Mouse (Mus musculus): ENCODE results near the gene Hmbs. TPM values are rescaled to one million over a fixed set of nuclear protein-coding genes. Genes with fewer than 3 reads are reported as not detected.
"Not testable (repeated sequence)": the region's sequence is repeated elsewhere in the genome, so short reads cannot be mapped to it uniquely, and the experiment has no call there.

Hmbs gene
- polyA plus RNA-seq, 1 experiment from 2014 or later = 291 TPM

DNA sequence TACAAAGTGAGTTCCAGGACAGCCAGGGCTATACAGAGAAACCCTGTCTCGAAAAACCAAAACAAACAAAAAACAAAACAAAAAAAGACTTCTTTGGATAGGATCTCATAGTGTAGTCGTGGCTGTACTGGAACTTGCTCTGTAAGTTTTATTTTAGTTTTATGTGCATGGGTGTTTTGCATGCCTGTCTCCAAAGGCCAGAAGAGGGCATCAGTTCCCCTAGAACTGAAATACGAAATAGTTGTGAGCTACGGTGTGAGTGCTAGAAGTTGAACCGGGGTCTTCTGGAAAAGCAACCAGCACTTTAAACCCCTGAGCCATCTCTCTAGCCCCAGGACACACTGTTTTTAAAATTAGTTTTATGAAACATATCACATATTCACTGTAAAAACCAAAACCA is 5.5 kb downstream of the Hmbs start:
- peaks cover 23% of the 10 kb centered on the region for H3K4me1 ChIP-seq (ENCODE audit: control insufficient read depth, insufficient read depth, low read length)
- H3K9ac ChIP-seq (ENCODE audit: low read depth, low read length) = no peak overlapping the region
- H3K4me2 ChIP-seq = peak overlapping the region; percentile 21; the same call in 1 of the 2 replicates
- peaks cover 7% of the 10 kb centered on the region for H3K36me3 ChIP-seq (ENCODE audit: control insufficient read depth, insufficient read depth, low read length)
- no peaks in the 10 kb centered on the region for H3K27me3 ChIP-seq (ENCODE audit: control insufficient read depth, insufficient read depth, low read length)
- no peak overlapping the region for H3K27ac ChIP-seq (ENCODE audit: low read depth, low read length)
- no peaks in the 10 kb centered on the region for H3K9me3 ChIP-seq (replicated peaks; ENCODE audit: control insufficient read depth, low read length)
- 85% methylated on average over 5 of the region's 5 CpGs for WGBS (ENCODE audit: insufficient replicate concordance)
- no peak for ATAC-seq (replicated peaks; ENCODE audit: insufficient number of reproducible peaks, low FRiP score, low TSS enrichment)
- H3K4me3 ChIP-seq (ENCODE audit: low read depth, low read length) = peak overlapping the region; percentile 16; the same call in 1 of the 2 replicates

DNA sequence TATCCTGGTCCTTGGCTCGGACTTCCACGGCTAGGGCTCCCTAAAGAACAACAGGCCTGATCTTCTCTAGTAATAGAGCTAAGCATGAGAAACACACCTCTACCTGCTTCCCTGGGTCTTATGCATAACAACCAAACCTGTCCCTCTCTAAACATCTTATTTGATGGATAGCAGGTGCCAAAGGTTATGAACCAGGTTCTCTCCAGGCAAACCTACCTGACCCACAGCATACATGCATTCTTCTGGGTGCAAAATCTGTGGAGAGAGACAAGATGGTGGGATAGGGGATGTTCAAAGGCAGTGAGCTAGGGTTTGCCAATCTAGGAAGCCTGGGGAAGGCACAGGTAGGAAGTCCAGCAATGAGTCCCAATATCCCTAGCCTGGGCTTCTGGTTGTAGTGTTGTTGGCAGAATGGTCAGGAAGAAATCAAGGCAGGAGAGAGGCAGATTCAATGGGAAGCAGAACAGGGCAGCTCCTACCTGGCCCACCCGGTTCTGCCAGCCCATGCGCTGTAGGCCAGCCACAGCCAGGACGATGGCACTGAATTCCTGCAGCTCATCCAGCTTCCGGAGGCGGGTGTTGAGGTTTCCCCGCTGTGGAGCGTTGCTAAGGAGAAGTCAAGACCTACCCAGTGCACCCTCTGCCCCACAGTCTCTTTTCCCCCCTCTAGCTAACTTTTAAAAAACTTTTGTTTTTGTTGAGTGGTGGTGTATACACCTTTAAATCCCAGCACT is 6.4 kb downstream of the Hmbs start:
- H3K27me3 ChIP-seq (ENCODE audit: control insufficient read depth, insufficient read depth, low read length) = no peaks in the 10 kb centered on the region
- no peaks in the 10 kb centered on the region for H3K9me3 ChIP-seq (replicated peaks; ENCODE audit: control insufficient read depth, low read length)
- H3K36me3 ChIP-seq (ENCODE audit: control insufficient read depth, insufficient read depth, low read length) = peaks cover 17% of the 10 kb centered on the region
- no peak for ATAC-seq (replicated peaks; ENCODE audit: insufficient number of reproducible peaks, low FRiP score, low TSS enrichment)
- peak overlapping the region; percentile 85 for H3K4me2 ChIP-seq
- H3K4me3 ChIP-seq (ENCODE audit: low read depth, low read length) = peak overlapping the region; percentile 78
- H3K9ac ChIP-seq (ENCODE audit: low read depth, low read length) = peak overlapping the region; percentile 56; the same call in 1 of the 2 replicates
- no peak overlapping the region for H3K27ac ChIP-seq (ENCODE audit: low read depth, low read length)
- 67% methylated on average over 9 of the region's 9 CpGs for WGBS (ENCODE audit: insufficient replicate concordance)
- H3K4me1 ChIP-seq (ENCODE audit: control insufficient read depth, insufficient read depth, low read length) = peaks cover 16% of the 10 kb centered on the region

DNA sequence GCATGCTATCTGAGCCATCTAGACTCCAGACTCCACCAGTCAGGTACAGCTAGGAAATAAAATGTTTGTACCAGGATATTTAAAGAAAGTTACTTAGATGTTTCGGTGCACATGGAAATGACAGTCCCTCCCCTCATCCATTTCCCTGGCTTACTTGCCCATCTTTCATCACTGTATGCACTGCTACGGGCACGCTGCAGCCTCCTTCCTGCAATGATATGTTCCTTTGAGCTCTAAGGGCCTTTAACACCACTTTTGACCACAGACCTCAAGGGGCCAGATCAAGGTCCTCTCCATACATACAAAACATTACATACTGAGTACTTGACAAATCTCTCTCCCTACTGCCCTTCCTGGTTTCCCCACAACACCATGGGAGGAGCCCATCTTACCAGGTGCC is 7.1 kb downstream of the Hmbs start:
- H3K4me2 ChIP-seq = peak overlapping the region; percentile 85
- peak overlapping the region; percentile 40 for H3K9ac ChIP-seq (ENCODE audit: low read depth, low read length)
- no peaks in the 10 kb centered on the region for H3K9me3 ChIP-seq (replicated peaks; ENCODE audit: control insufficient read depth, low read length)

GRCm38 (mm10) chr9:44336513-44336912 is 7.5 kb downstream of the Hmbs start:
- Histone ChIP-seq H3K4me3 (ENCODE audit: low read depth, low read length) (peak overlapping the region; percentile 78), H3K9ac (ENCODE audit: low read depth, low read length) (peak overlapping the region; percentile 40), H3K36me3 (ENCODE audit: control insufficient read depth, insufficient read depth, low read length) (peaks cover 20% of the 10 kb centered on the region), H3K4me2 (peak overlapping the region; percentile 85)
- H3K9me3 ChIP-seq (replicated peaks; ENCODE audit: control insufficient read depth, low read length); H3K27ac ChIP-seq (ENCODE audit: low read depth, low read length); H3K27me3 ChIP-seq (ENCODE audit: control insufficient read depth, insufficient read depth, low read length); ATAC-seq (replicated peaks; ENCODE audit: insufficient number of reproducible peaks, low FRiP score, low TSS enrichment); H3K4me1 ChIP-seq (ENCODE audit: control insufficient read depth, insufficient read depth, low read length): not testable (repeated sequence)
- 44% methylated on average over 4 of the region's 4 CpGs for WGBS (ENCODE audit: insufficient replicate concordance)

More for the DNA sequence above, 7.1 kb downstream of the Hmbs start:
- peaks cover 9% of the 10 kb centered on the region; the same call in 1 of the 2 replicates for H3K4me1 ChIP-seq (ENCODE audit: control insufficient read depth, insufficient read depth, low read length)
- WGBS (ENCODE audit: insufficient replicate concordance) = 60% methylated on average over 3 of the region's 3 CpGs
- no peaks in the 10 kb centered on the region for H3K27me3 ChIP-seq (ENCODE audit: control insufficient read depth, insufficient read depth, low read length)
- no peak for ATAC-seq (replicated peaks; ENCODE audit: insufficient number of reproducible peaks, low FRiP score, low TSS enrichment)
- H3K27ac ChIP-seq (ENCODE audit: low read depth, low read length) = no peak overlapping the region
- H3K36me3 ChIP-seq (ENCODE audit: control insufficient read depth, insufficient read depth, low read length) = peaks cover 20% of the 10 kb centered on the region
- H3K4me3 ChIP-seq (ENCODE audit: low read depth, low read length) = peak overlapping the region; percentile 78

DNA sequence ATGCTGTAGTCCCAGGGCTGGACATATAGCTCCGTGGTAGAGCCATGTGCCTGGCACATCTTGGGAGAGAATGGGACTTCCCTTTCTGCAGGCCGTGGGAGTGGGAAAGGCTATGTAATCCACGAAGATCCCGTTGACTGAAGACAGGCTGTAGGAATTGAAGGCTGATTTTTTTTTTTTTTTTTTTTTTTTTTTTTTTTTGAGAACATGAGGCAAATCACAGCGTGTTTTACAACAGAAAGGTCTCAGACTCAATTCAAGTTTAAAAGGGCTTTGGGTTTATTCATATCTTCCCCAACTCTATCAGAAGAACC is 8.0 kb downstream of the Hmbs start:
- peak overlapping the region; percentile 94; the same call in 1 of the 2 replicates for H3K27ac ChIP-seq (ENCODE audit: low read depth, low read length)
- H3K9me3 ChIP-seq (replicated peaks; ENCODE audit: control insufficient read depth, low read length) = no peaks in the 10 kb centered on the region
- no peaks in the 10 kb centered on the region for H3K27me3 ChIP-seq (ENCODE audit: control insufficient read depth, insufficient read depth, low read length)
- H3K4me1 ChIP-seq (ENCODE audit: control insufficient read depth, insufficient read depth, low read length) = peaks cover 7% of the 10 kb centered on the region; the same call in 1 of the 2 replicates
- H3K4me3 ChIP-seq (ENCODE audit: low read depth, low read length) = peak overlapping the region; percentile 78
- 1% methylated on average over 5 of the region's 5 CpGs for WGBS (ENCODE audit: insufficient replicate concordance)
- H3K36me3 ChIP-seq (ENCODE audit: control insufficient read depth, insufficient read depth, low read length) = peaks cover 20% of the 10 kb centered on the region
- peak overlapping the region; percentile 85 for H3K4me2 ChIP-seq
- ATAC-seq (replicated peaks; ENCODE audit: insufficient number of reproducible peaks, low FRiP score, low TSS enrichment) = no peak
- H3K9ac ChIP-seq (ENCODE audit: low read depth, low read length) = peak overlapping the region; percentile 93

- H3K36me3 ChIP-seq (ENCODE audit: control insufficient read depth, insufficient read depth, low read length) = peaks cover 23% of the 10 kb centered on the region
- H3K4me3 ChIP-seq (ENCODE audit: low read depth, low read length) = peak overlapping the region; percentile 78
- H3K9ac ChIP-seq (ENCODE audit: low read depth, low read length) = peak overlapping the region; percentile 93
- H3K4me2 ChIP-seq = peak overlapping the region; percentile 85
- peaks cover 7% of the 10 kb centered on the region; the same call in 1 of the 2 replicates for H3K4me1 ChIP-seq (ENCODE audit: control insufficient read depth, insufficient read depth, low read length)
- ATAC-seq (replicated peaks; ENCODE audit: insufficient number of reproducible peaks, low FRiP score, low TSS enrichment) = 0 out of 2 replicates have a peak, but pooled peaks have one; percentile 2
- H3K27ac ChIP-seq (ENCODE audit: low read depth, low read length) = peak overlapping the region; percentile 94
- H3K27me3 ChIP-seq (ENCODE audit: control insufficient read depth, insufficient read depth, low read length) = no peaks in the 10 kb centered on the region
- H3K9me3 ChIP-seq (replicated peaks; ENCODE audit: control insufficient read depth, low read length) = no peaks in the 10 kb centered on the region
- under 1% methylated on average over 50 of the region's 50 CpGs for WGBS (ENCODE audit: insufficient replicate concordance)
These were observed 8.5 kb downstream of the Hmbs start for GRCm38 (mm10) chr9:44335331-44336092.

DNA sequence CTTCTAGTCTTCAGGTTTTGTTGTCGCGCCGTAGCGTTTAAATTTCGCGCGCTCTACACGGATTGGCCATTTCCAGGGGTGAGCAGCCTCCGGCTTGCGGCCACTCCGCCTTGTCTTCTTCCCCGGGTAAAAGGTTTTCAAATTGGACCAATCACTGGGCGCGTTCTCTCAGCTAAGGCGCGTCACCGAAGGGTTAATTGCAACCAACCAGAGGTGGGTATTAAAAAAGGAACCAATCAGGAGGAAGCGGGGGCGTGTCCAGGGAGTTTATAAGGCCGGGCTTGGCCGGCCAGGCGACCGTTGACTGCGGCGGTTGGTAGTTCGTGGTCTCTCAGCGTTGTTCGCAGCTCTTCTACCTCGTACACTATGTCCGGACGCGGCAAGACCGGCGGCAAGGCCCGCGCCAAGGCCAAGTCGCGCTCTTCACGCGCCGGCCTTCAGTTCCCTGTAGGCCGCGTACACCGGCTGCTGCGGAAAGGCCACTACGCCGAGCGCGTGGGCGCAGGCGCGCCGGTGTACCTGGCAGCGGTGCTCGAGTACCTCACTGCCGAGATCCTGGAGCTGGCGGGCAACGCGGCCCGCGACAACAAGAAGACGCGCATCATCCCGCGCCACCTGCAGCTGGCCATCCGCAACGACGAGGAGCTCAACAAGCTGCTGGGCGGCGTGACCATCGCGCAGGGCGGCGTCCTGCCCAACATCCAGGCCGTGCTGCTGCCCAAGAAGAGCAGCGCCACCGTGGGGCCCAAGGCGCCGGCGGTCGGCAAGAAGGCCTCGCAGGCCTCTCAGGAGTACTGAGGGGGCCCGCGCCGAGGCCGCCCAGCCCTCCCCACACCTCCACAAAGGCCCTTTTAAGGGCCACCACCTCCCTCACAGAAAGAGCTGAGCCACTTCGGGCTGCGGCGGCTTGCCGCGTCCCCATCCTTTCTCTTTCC is 9.4 kb downstream of the Hmbs start, which contains the start of gene H2afx:
H2afx (plus strand) TSS at position 299 of the 935 bp plus-strand sequence.
- H3K9me3 ChIP-seq (replicated peaks; ENCODE audit: control insufficient read depth, low read length) = no peaks in the 10 kb centered on the region
- peak within 1 kb of the TSS; percentile 85 for H3K4me2 ChIP-seq
- H3K36me3 ChIP-seq (ENCODE audit: control insufficient read depth, insufficient read depth, low read length) = peaks cover 29% of the 10 kb centered on the region
- peaks cover 7% of the 10 kb centered on the region; the same call in 1 of the 2 replicates for H3K4me1 ChIP-seq (ENCODE audit: control insufficient read depth, insufficient read depth, low read length)
- H3K9ac ChIP-seq (ENCODE audit: low read depth, low read length) = peak within 1 kb of the TSS; percentile 93
- WGBS (ENCODE audit: insufficient replicate concordance) = under 1% methylated on average over 84 of the region's 91 CpGs
- peak within 1 kb of the TSS; percentile 78 for H3K4me3 ChIP-seq (ENCODE audit: low read depth, low read length)
- H3K27me3 ChIP-seq (ENCODE audit: control insufficient read depth, insufficient read depth, low read length) = no peaks in the 10 kb centered on the region
- peak within 1 kb of the TSS; percentile 94 for H3K27ac ChIP-seq (ENCODE audit: low read depth, low read length)
- peak; percentile 94 for ATAC-seq (replicated peaks; ENCODE audit: insufficient number of reproducible peaks, low FRiP score, low TSS enrichment)
